Mouse (Mus musculus) small intestine, adult 2 months (tissue): ENCODE results near the gene March1. TPM values are rescaled to one million over a fixed set of nuclear protein-coding genes. Genes with fewer than 3 reads are reported as not detected.

Source experiments
- H3K27ac ChIP-seq: fragments of 200-500 bp; 2 replicates; pipeline ENCODE4 v1.5.1; 2012; ENCODE audit warnings: low read depth, low read length, control low read depth, inconsistent platforms; ENCODE audit not compliant: insufficient read depth
- H3K27me3 ChIP-seq: fragments of 200-500 bp; 2 replicates; pipeline ENCODE4 v1.6.1; 2012; ENCODE audit warnings: mild to moderate bottlenecking, moderate library complexity, low read length, inconsistent platforms; ENCODE audit not compliant: control insufficient read depth, insufficient read depth
- H3K36me3 ChIP-seq: fragments of 200-500 bp; 2 replicates; pipeline ENCODE4 v1.6.1; 2012; ENCODE audit warnings: mild to moderate bottlenecking, low read length, control low read depth, inconsistent platforms; ENCODE audit not compliant: control insufficient read depth, insufficient read depth
- H3K4me1 ChIP-seq: fragments of 200-500 bp; 2 replicates; pipeline ENCODE4 v1.6.1; 2012; ENCODE audit warnings: low read length, inconsistent platforms, mixed read lengths; ENCODE audit not compliant: control insufficient read depth, insufficient read depth, insufficient read length
- H3K4me3 ChIP-seq: fragments of 200-500 bp; 2 replicates; pipeline ENCODE4 v1.5.1; 2012; ENCODE audit warnings: low read depth, mild to moderate bottlenecking, control low read depth, inconsistent platforms, low read length, moderate library complexity
- CTCF ChIP-seq: fragments of 200-500 bp; IDR thresholded peaks from 2 replicates; pipeline ENCODE4 v1.5.1; 2012; ENCODE audit warnings: low read depth, mild to moderate bottlenecking, control low read depth, inconsistent platforms, low read length, moderate library complexity, mixed read lengths; ENCODE audit not compliant: insufficient replicate concordance, insufficient read length; ENCODE audit errors: extremely low read depth
- POLR2A ChIP-seq: fragments of 200-500 bp; IDR thresholded peaks from 2 replicates; pipeline ENCODE4 v1.6.1; 2012; ENCODE audit warnings: low read depth, mild to moderate bottlenecking, control low read depth, inconsistent platforms, low read length, moderate library complexity
- polyA plus RNA-seq: library from polyadenylated mRNA; depleted of rRNA; stranded (reverse); fragments of >200 nt; gene quantifications from 2 replicates; pipeline ENCODE4 v1.2.3, GENCODE M21; 2012

Gene March1
- polyA plus RNA-seq, 1 experiment = 0.60 TPM

DNA sequence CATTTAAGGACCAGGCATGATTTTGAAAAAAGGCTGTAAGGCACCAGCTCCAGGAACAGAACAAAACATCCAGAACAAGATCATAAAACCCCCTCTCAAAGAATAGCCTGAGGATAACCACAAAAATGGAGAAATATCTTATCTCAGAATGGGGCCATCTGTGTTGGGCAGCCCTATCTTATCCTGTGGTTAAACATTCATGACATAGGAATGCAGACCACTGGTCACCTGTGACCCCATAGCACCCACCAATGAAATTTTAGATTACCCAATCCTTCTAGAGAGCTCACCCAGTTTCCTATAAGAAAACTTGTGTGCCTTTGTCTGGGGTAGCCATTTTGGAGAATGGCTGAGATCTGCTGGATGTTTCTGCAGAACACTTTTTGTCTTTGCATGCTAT, 902.9 kb downstream of the March1 start:
- no peaks in the 10 kb centered on the region for H3K27me3 ChIP-seq
- H3K4me1 ChIP-seq = no peaks in the 10 kb centered on the region
- TF ChIP-seq POLR2A (no peak), CTCF (no peak)
- H3K36me3 ChIP-seq = no peaks in the 10 kb centered on the region
- no peak overlapping the region for H3K4me3 ChIP-seq
- H3K27ac ChIP-seq = no peak overlapping the region
